Mouse (Mus musculus) stomach, postnatal 0 days (tissue): ENCODE measurements around the gene Ptov1. TPM values are rescaled to one million over a fixed set of nuclear protein-coding genes. Genes with fewer than 3 reads are reported as not detected.
A peak's percentile ranks its signal among the peaks of the same experiment; 100 is the strongest.

Experiments
- ATAC-seq: fragments of 200-750 bp; cut with Nextera tagmentation; 2 replicates; pipeline ENCODE4 v1.8.0; 2017; ENCODE audit not compliant: low FRiP score, low TSS enrichment
- DNase-seq: peaks from one replicate; pipeline ENCODE4 v3.0.0-alpha.2; 2016; ENCODE audit warnings: low spot score
- H3K27ac ChIP-seq: fragments of 300-500 bp; sonication (generic); replicated peaks from 2 replicates; pipeline ENCODE4 v1.5.1; 2014; ENCODE audit warnings: mild to moderate bottlenecking, control low read depth
- H3K27me3 ChIP-seq: fragments of 300-500 bp; sonication (generic); 2 replicates; pipeline ENCODE4 v1.6.1; 2014; ENCODE audit warnings: low read length; ENCODE audit not compliant: control insufficient read depth, insufficient read depth
- H3K36me3 ChIP-seq: fragments of 300-500 bp; sonication (generic); 2 replicates; pipeline ENCODE4 v1.6.1; 2014; ENCODE audit warnings: low read length, mixed read lengths; ENCODE audit not compliant: control insufficient read depth, insufficient read depth
- H3K4me1 ChIP-seq: fragments of 300-500 bp; sonication (generic); replicated peaks from 2 replicates; pipeline ENCODE4 v1.6.1; 2014; ENCODE audit warnings: antibody characterized with exemption; ENCODE audit not compliant: control insufficient read depth, insufficient read depth
- H3K4me2 ChIP-seq: fragments of 300-500 bp; sonication (generic); replicated peaks from 2 replicates; pipeline ENCODE4 v1.6.1; 2014; ENCODE audit warnings: low read depth, mild to moderate bottlenecking, control low read depth, moderate library complexity
- H3K4me3 ChIP-seq: fragments of 300-500 bp; sonication (generic); 2 replicates; pipeline ENCODE4 v1.5.1; 2014; ENCODE audit warnings: low read depth, low read length, control low read depth
- H3K9ac ChIP-seq: fragments of 300-500 bp; sonication (generic); 2 replicates; pipeline ENCODE4 v1.6.1; 2014; ENCODE audit warnings: mild to moderate bottlenecking, low read length, control low read depth, mixed read lengths
- H3K9me3 ChIP-seq: fragments of 300-500 bp; sonication (generic); 2 replicates; pipeline ENCODE4 v1.6.1; 2016; ENCODE audit warnings: low read length; ENCODE audit not compliant: control insufficient read depth
- CTCF ChIP-seq: IDR thresholded peaks from 2 replicates; pipeline ENCODE4 v1.5.1; 2016; ENCODE audit warnings: antibody characterized with exemption, low read depth, mild to moderate bottlenecking, moderate library complexity
- EP300 ChIP-seq: optimal IDR thresholded peaks from 2 replicates; pipeline ENCODE3; 2016; ENCODE audit warnings: antibody characterized with exemption
- WGBS: fragments of 180-500 bp; shearing (Covaris S2); extraction: QIAGEN DNeasy Blood & Tissue Kit; methylation state at CpG from one replicate; pipeline ENCODE4 v1.1.7; 2014; 5-methylcytosine and 5-hydroxymethylcytosine counted together
- polyA plus RNA-seq: library from polyadenylated mRNA; unstranded; fragments of >200 nt; fragmentation: Nextera tagmentation; extraction: Ambion mirVana; gene quantifications from 2 replicates; pipeline ENCODE4 v1.2.1, GENCODE M21; 2015

Ptov1 gene
- polyA plus RNA-seq, 1 experiment from 2014 or later, result 159 TPM

DNA sequence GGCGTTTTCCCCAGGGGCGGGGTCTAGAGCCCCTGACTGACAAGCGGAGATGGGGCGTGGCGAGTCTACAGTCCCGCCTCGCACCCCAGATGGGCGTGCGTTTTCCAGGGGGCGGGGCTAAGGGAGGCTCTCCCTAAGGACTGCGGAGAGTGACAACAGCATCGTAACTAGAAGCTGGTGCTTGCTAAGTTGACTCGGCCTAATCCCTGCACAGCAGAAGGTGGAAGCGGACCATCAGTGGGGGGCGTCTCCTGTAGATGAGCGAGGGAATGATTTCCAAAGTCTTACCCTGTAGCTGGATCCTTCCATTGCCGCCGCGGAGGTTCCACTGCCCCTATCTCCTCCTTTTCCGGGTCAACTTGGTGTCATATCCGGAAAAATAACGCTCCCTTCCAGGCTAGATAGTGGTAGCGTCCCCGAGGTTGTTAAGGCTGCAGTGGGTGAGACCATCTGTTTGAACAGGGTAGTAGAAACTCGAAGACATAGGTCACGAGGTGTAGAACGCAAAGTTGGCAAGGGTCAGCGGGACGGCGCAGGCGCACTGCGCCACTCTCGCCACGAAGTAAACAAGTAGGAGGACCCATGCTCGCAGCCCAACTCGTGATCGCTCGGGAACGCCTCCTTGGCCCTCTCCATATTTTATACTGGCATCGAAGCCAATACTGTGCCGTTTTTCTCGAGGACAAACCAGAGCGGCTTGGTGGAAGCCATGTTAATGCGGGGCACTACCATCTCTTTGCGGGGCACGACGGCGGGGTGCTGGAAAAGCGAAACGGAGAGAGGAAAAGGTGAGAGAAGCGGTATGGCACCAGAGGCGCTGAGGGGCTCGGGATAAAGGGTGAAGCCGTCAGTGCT lies 20.8 kb downstream of the Ptov1 start, which contains the start of the genes Akt1s1 and Tbc1d17:
Akt1s1 (plus strand) TSS at position 431 of the 855 bp plus-strand sequence.
Tbc1d17 (minus strand) TSS at position 519 of the 855 bp plus-strand sequence.
- Histone ChIP-seq H3K4me2 (peak within 1 kb of the TSS; percentile 83), H3K4me3 (peak within 1 kb of the TSS; percentile 81), H3K27ac (peak within 1 kb of the TSS; percentile 98), H3K4me1 (peaks cover 12% of the 10 kb centered on the region), H3K9ac (peak within 1 kb of the TSS; percentile 88), H3K27me3 (no peaks in the 10 kb centered on the region), H3K36me3 (peaks cover 19% of the 10 kb centered on the region), H3K9me3 (no peaks in the 10 kb centered on the region)
- ATAC-seq, result peak; percentile 90
- TF ChIP-seq EP300 (peak; percentile 70), CTCF (no peak)
- peak; percentile 98 for DNase-seq
- WGBS, result under 1% methylated on average over 54 of the region's 54 CpGs

DNA sequence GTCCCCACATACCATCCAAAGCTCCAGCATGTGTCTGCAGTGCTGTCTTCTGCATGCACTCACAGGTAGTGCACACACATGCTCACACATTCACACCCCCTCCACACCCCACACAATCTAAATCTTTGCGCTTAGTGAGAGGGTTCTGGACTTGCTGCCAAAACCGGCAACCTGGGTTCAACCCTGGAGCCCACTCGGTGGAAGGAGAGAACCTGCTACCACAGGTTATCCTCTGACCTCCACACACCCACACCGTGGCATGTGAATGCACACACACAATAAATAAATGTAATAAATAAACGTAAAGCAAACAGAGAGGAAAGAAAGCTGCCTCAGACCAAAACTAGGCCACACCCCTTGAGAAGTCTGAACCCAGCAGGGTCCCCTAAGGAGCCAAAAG lies 21.8 kb downstream of the Ptov1 start:
- ATAC-seq, result no peak
- peak overlapping the region; percentile 61 for H3K9ac ChIP-seq

DNA sequence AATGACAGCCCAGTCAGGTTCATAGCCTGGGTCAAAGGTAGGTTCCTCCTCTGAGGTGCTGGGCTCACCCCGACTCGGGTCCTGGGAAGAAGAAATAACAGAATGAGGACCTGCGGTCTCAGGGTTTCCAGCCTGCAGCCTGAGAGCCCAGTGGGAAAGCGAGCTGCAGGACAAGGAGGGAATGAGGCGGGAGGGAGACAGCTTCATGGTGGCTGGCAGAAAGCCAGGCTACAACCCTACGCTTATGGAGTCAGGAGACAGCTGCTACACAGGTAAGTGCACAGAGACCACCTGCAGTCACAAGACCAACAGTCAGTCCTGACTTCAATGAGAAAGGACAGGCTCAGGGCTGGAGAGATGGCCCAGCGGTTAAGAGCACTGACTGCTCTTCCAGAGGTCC lies 22.8 kb downstream of the Ptov1 start:
- no peak for DNase-seq
- no peak for ATAC-seq
- no peaks in the 10 kb centered on the region for H3K9me3 ChIP-seq
- no peak overlapping the region for H3K4me3 ChIP-seq
- 90% methylated on average over 7 of the region's 7 CpGs for WGBS
- H3K4me1 ChIP-seq, result peaks cover 9% of the 10 kb centered on the region
- H3K9ac ChIP-seq, result no peak overlapping the region
- no peaks in the 10 kb centered on the region for H3K27me3 ChIP-seq
- H3K4me2 ChIP-seq, result no peak overlapping the region
- TF ChIP-seq CTCF (no peak), EP300 (no peak)
- peaks cover 31% of the 10 kb centered on the region for H3K36me3 ChIP-seq
- no peak overlapping the region for H3K27ac ChIP-seq

More for the DNA sequence above, 21.8 kb downstream of the Ptov1 start:
- no peak for TF ChIP-seq CTCF
- no peak for TF ChIP-seq EP300
- peak overlapping the region; percentile 81 for H3K4me3 ChIP-seq
- H3K27me3 ChIP-seq, result no peaks in the 10 kb centered on the region
- peak overlapping the region; percentile 50 for H3K4me2 ChIP-seq
- peaks cover 9% of the 10 kb centered on the region for H3K4me1 ChIP-seq
- no peak for DNase-seq
- no peaks in the 10 kb centered on the region for H3K9me3 ChIP-seq
- H3K36me3 ChIP-seq, result peaks cover 25% of the 10 kb centered on the region
- H3K27ac ChIP-seq, result peak overlapping the region; percentile 98; the same call in 1 of the 2 replicates
- 44% methylated on average over 5 of the region's 5 CpGs for WGBS

DNA sequence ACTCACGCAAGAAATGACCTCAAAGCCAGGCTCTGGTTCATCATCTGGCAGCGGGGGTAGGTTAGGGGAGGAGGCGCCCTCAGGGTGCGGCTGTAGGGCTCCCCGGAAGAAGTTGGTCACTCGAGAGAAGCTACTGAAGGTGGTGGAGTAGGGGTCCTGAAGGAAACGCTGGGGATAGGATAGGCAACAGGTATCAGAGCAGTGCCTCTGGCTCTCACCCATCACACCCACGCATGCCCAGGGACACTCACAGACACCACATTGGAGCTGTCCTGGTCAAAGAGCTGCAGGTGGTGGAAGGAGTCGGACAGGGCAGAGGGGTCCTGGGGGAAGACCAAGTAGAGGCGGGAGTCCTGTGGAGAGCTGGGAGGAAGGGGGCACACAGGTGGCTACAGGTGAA lies 24.6 kb downstream of the Ptov1 start:
- Histone ChIP-seq H3K27me3 (no peaks in the 10 kb centered on the region), H3K27ac (no peak overlapping the region), H3K4me3 (no peak overlapping the region), H3K4me2 (no peak overlapping the region), H3K36me3 (peaks cover 33% of the 10 kb centered on the region), H3K9ac (no peak overlapping the region), H3K9me3 (no peaks in the 10 kb centered on the region), H3K4me1 (peaks cover 2% of the 10 kb centered on the region; the same call in 1 of the 2 replicates)
- ATAC-seq, result no peak
- TF ChIP-seq EP300, result no peak
- no peak for TF ChIP-seq CTCF
- DNase-seq, result no peak
- WGBS, result 93% methylated on average over 10 of the region's 10 CpGs

DNA sequence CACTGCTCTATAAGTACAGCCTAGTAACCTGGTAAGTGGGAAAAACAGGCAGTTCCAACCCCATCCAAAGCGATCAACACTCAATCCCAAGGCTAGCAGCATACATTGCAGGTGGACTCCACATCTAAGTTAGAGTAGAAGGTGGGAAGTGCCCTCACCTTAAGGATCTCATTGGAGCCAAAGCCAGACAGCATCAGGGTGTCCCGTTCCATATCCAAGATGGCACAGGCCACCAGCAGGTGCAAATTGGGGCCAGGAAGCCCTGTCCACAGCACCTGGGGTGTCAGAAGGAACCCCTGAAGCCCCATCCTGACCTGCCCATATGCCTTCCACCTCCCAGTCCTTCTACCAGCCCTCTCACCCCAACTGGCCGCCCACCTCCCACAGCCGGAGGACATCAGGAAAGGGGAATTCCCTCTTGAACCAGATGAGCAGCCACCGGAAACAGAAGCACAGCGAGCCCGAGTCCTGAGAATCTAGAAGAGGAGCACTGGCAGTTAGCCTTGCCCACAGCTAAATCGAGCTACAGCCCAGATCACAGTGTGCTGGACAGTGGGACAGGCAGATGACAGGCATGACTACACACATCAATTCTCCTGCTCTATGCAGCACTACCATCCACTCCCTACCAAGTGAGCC lies 27.6 kb downstream of the Ptov1 start:
- 93% methylated on average over 8 of the region's 8 CpGs for WGBS
- no peak overlapping the region for H3K9ac ChIP-seq
- H3K36me3 ChIP-seq, result peaks cover 33% of the 10 kb centered on the region
- H3K27me3 ChIP-seq, result no peaks in the 10 kb centered on the region
- H3K4me3 ChIP-seq, result no peak overlapping the region
- TF ChIP-seq CTCF, result no peak
- no peak for TF ChIP-seq EP300
- H3K27ac ChIP-seq, result no peak overlapping the region
- DNase-seq (no peak), ATAC-seq (no peak)
- H3K4me2 ChIP-seq, result no peak overlapping the region
- H3K4me1 ChIP-seq, result peaks cover 7% of the 10 kb centered on the region; the same call in 1 of the 2 replicates
- no peaks in the 10 kb centered on the region for H3K9me3 ChIP-seq
